Comparison of ENCODE assay signal across 8 mouse cellular contexts in the genomic region with DNA sequence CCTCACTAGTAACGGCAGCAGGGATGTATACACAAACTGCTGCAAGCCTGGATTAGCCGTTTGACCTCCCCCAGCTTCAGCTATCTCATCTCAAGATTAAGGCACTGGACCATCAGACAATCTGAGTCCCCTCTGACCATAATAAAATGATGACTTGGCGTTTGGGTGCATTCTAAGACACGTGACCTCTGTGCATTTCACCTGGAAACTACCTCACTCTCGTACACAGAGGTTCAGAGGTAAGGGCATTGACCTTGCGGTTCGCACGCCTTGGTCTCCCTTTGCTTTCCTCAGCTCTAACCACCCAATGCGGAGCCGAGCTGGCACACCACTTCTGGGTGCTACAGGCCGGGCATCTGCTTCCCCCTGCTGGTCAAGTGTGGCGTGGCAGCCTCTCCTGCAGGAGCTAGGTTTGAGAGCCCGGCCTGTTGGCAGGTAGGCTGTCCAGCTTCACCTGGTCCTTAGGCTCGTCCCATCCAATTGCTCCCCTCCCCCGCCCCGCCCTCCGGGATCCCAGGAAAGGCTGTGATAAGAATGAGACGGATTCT. TPM values are rescaled to one million over a fixed set of nuclear protein-coding genes. Genes with fewer than 3 reads are reported as not detected.
DNase-seq lines count a peak whose midpoint lies in the region; ATAC-seq and TF ChIP-seq lines count a peak whose summit lies in the region.

No protein-coding gene starts in this region.

- peaks cover 99% of the 10 kb centered on the region for H3K27me3 ChIP-seq in heart, embryonic 11.5 days (ENCODE audit: control insufficient read depth, insufficient read depth, low read length)
- H3K27me3 ChIP-seq in kidney, embryonic 15.5 days = peaks cover 69% of the 10 kb centered on the region
- H3K27me3 ChIP-seq in limb, embryonic 15.5 days = peaks cover 90% of the 10 kb centered on the region
- H3K27me3 ChIP-seq in midbrain, postnatal 0 days (ENCODE audit: insufficient read depth, low read length) = peaks cover 77% of the 10 kb centered on the region
- no peaks in the 10 kb centered on the region for H3K27me3 ChIP-seq in spleen, adult 2 months (ENCODE audit: control insufficient read depth, insufficient read depth, low read length)

- H3K27ac ChIP-seq in bone marrow, adult 2 months (ENCODE audit: control insufficient read depth, insufficient read depth, low read depth, low read length, poor library complexity) = no peak overlapping the region
- H3K27ac ChIP-seq in embryonic fibroblast, embryonic 13.5 days (ENCODE audit: insufficient read depth, low read length) = no peak overlapping the region
- H3K27ac ChIP-seq in heart, embryonic 11.5 days (ENCODE audit: low read depth, low read length) = no peak overlapping the region
- H3K27ac ChIP-seq in kidney, embryonic 15.5 days = peak overlapping the region; percentile 78
- H3K27ac ChIP-seq in limb, embryonic 15.5 days = no peak overlapping the region
- no peak overlapping the region for H3K27ac ChIP-seq in midbrain, postnatal 0 days (ENCODE audit: low read depth, low read length)
- H3K27ac ChIP-seq in spleen, adult 2 months (ENCODE audit: insufficient read depth, low read length) = no peak overlapping the region

- no peak overlapping the region for H3K4me3 ChIP-seq in bone marrow, adult 2 months (replicated peaks; ENCODE audit: control insufficient read depth, low read depth, low read length)
- no peak overlapping the region for H3K4me3 ChIP-seq in embryonic fibroblast, embryonic 13.5 days (ENCODE audit: insufficient read depth, low read length)
- no peak overlapping the region for H3K4me3 ChIP-seq in heart, embryonic 11.5 days (ENCODE audit: low read depth, low read length)
- H3K4me3 ChIP-seq in kidney, embryonic 15.5 days (replicated peaks) = no peak overlapping the region
- H3K4me3 ChIP-seq in limb, embryonic 15.5 days = no peak overlapping the region
- H3K4me3 ChIP-seq in midbrain, postnatal 0 days (ENCODE audit: low read depth, low read length) = no peak overlapping the region
- no peak overlapping the region for H3K4me3 ChIP-seq in spleen, adult 2 months (ENCODE audit: extremely low read depth, insufficient read depth, insufficient read length)

- ATAC-seq in heart, embryonic 11.5 days (replicated peaks; ENCODE audit: insufficient number of reproducible peaks, low FRiP score, low TSS enrichment) = no peak; the same call in 1 of the 2 replicates
- ATAC-seq in kidney, embryonic 15.5 days (replicated peaks; ENCODE audit: low FRiP score) = peak; percentile 78
- ATAC-seq in limb, embryonic 15.5 days (ENCODE audit: insufficient number of reproducible peaks, low FRiP score, low TSS enrichment, low read depth) = peak; percentile 60
- ATAC-seq in midbrain, postnatal 0 days (ENCODE audit: low FRiP score) = peak; percentile 59

- 0 out of 2 replicates have a peak, but pooled peaks have one; percentile 21 for TF ChIP-seq POLR2A in bone marrow, adult 2 months (IDR thresholded peaks at IDR 0.05; ENCODE audit: borderline replicate concordance, control insufficient read depth, low read depth, low read length)
- no peak for TF ChIP-seq POLR2A in embryonic fibroblast, embryonic 13.5 days (IDR thresholded peaks at IDR 0.05; ENCODE audit: low read depth, low read length)
- no peak for TF ChIP-seq POLR2A in spleen, adult 2 months (IDR thresholded peaks at IDR 0.05; ENCODE audit: low read depth, low read length)

- no peaks in the 10 kb centered on the region for H3K9me3 ChIP-seq in heart, embryonic 11.5 days (replicated peaks; ENCODE audit: control insufficient read depth, low read length)
- H3K9me3 ChIP-seq in kidney, embryonic 15.5 days (replicated peaks) = no peaks in the 10 kb centered on the region
- H3K9me3 ChIP-seq in limb, embryonic 15.5 days = no peaks in the 10 kb centered on the region
- no peaks in the 10 kb centered on the region for H3K9me3 ChIP-seq in midbrain, postnatal 0 days (ENCODE audit: low read length)

- 0 out of 2 replicates have a peak overlapping the region, but pooled peaks have one; percentile 14 for H3K4me2 ChIP-seq in heart, embryonic 11.5 days
- H3K4me2 ChIP-seq in kidney, embryonic 15.5 days = peak overlapping the region; percentile 44
- no peak overlapping the region for H3K4me2 ChIP-seq in limb, embryonic 15.5 days
- H3K4me2 ChIP-seq in midbrain, postnatal 0 days (ENCODE audit: low read depth, low read length, poor library complexity, severe bottlenecking) = peak overlapping the region; percentile 22; the same call in 1 of the 2 replicates

- H3K9ac ChIP-seq in heart, embryonic 11.5 days (ENCODE audit: low read depth, low read length) = no peak overlapping the region
- H3K9ac ChIP-seq in kidney, embryonic 15.5 days = no peak overlapping the region
- no peak overlapping the region for H3K9ac ChIP-seq in limb, embryonic 15.5 days
- H3K9ac ChIP-seq in midbrain, postnatal 0 days (replicated peaks; ENCODE audit: low read length, poor library complexity, severe bottlenecking) = no peak overlapping the region

- WGBS in bone marrow, adult 2 months = 2% methylated on average over 18 of the region's 18 CpGs
- under 1% methylated on average over 18 of the region's 18 CpGs for WGBS in heart, embryonic 11.5 days (ENCODE audit: insufficient replicate concordance)
- under 1% methylated on average over 18 of the region's 18 CpGs for WGBS in kidney, embryonic 15.5 days
- 2% methylated on average over 18 of the region's 18 CpGs for WGBS in limb, embryonic 15.5 days
- 2% methylated on average over 18 of the region's 18 CpGs for WGBS in midbrain, postnatal 0 days
- 2% methylated on average over 18 of the region's 18 CpGs for WGBS in spleen, adult 2 months

- peak; percentile 95 for TF ChIP-seq CTCF in bone marrow, adult 2 months (IDR thresholded peaks at IDR 0.05; ENCODE audit: control insufficient read depth, insufficient read depth, low read length)
- TF ChIP-seq CTCF in embryonic fibroblast, embryonic 13.5 days (IDR thresholded peaks at IDR 0.05; ENCODE audit: borderline replicate concordance, insufficient read depth, low read length) = peak; percentile 95
- peak; percentile 99 for TF ChIP-seq CTCF in midbrain, postnatal 0 days (IDR thresholded peaks at IDR 0.05)
- TF ChIP-seq CTCF in spleen, adult 2 months (IDR thresholded peaks at IDR 0.05; ENCODE audit: extremely low read depth, insufficient read depth, insufficient read length, insufficient replicate concordance) = peak; percentile 98

- no peaks in the 10 kb centered on the region for H3K36me3 ChIP-seq in heart, embryonic 11.5 days (ENCODE audit: control insufficient read depth, insufficient read depth, low read length)
- no peaks in the 10 kb centered on the region for H3K36me3 ChIP-seq in kidney, embryonic 15.5 days
- no peaks in the 10 kb centered on the region for H3K36me3 ChIP-seq in limb, embryonic 15.5 days
- H3K36me3 ChIP-seq in midbrain, postnatal 0 days (ENCODE audit: insufficient read depth, low read length) = no peaks in the 10 kb centered on the region
- H3K36me3 ChIP-seq in spleen, adult 2 months (ENCODE audit: control insufficient read depth, insufficient read depth, low read length) = no peaks in the 10 kb centered on the region

- peak; percentile 82 for DNase-seq in 416B (ENCODE audit: low read depth)
- peak; percentile 86 for DNase-seq in midbrain, postnatal 0 days (ENCODE audit: low spot score)
- DNase-seq in spleen, adult 2 months (ENCODE audit: low read depth in 1 of 2, low spot score in 2 of 2) = peak in 1 of 2 experiments; percentile 87

- H3K4me1 ChIP-seq in bone marrow, adult 2 months (ENCODE audit: control insufficient read depth, insufficient read depth, low read length) = no peaks in the 10 kb centered on the region; the same call in 1 of the 2 replicates
- H3K4me1 ChIP-seq in embryonic fibroblast, embryonic 13.5 days (ENCODE audit: control insufficient read depth, insufficient read depth, low read length) = no peaks in the 10 kb centered on the region
- peaks cover 7% of the 10 kb centered on the region for H3K4me1 ChIP-seq in heart, embryonic 11.5 days (ENCODE audit: control insufficient read depth, insufficient read depth, low read length)
- peaks cover 54% of the 10 kb centered on the region for H3K4me1 ChIP-seq in kidney, embryonic 15.5 days
- H3K4me1 ChIP-seq in limb, embryonic 15.5 days = peaks cover 12% of the 10 kb centered on the region
- no peaks in the 10 kb centered on the region for H3K4me1 ChIP-seq in midbrain, postnatal 0 days (ENCODE audit: insufficient read depth, low read length)
- no peaks in the 10 kb centered on the region for H3K4me1 ChIP-seq in spleen, adult 2 months (ENCODE audit: control insufficient read depth, insufficient read depth, insufficient read length)

RNA-seq across cellular contexts. Expression of gene Smug1, which starts 10.1 kb away (rescaled TPM):
- polyA plus RNA-seq in bone marrow, adult 2 months (2011; ENCODE audit: insufficient read depth, insufficient read length, low replicate concordance, missing spikeins) = 3.0 and 3.9 TPM in 2 replicates
- polyA plus RNA-seq in embryonic fibroblast, embryonic 13.5 days (2011; ENCODE audit: insufficient read length, low read depth, missing spikeins) = 10.4 and 11.0 TPM in 2 replicates
- polyA plus RNA-seq in heart, embryonic 11.5 days (2014; fragmentation: Nextera tagmentation; extraction: Ambion mirVana) = 14.7 and 17.7 TPM in 2 replicates
- 17.7 and 18.0 TPM in 2 replicates for polyA plus RNA-seq in kidney, embryonic 15.5 days (2015; fragmentation: Nextera tagmentation; extraction: Ambion mirVana)
- 17.0 and 18.3 TPM in 2 replicates for polyA plus RNA-seq in limb, embryonic 15.5 days (2015; fragmentation: Nextera tagmentation; extraction: Ambion mirVana)
- 33.2 and 42.9 TPM in 2 replicates for total RNA-seq in midbrain, postnatal 0 days (2014; rRNA removed)
- 13.6 and 14.1 TPM in 2 replicates for polyA plus RNA-seq in midbrain, postnatal 0 days (2015; fragmentation: Nextera tagmentation; extraction: Ambion mirVana)
- polyA plus RNA-seq in spleen, adult 2 months (2012; rRNA removed) = 10.6 and 12.5 TPM in 2 replicates
